Mouse (Mus musculus) liver, embryonic 16.5 days (tissue): Measurements from ENCODE around the gene Arhgap33. TPM values are rescaled to one million over a fixed set of nuclear protein-coding genes. Genes with fewer than 3 reads are reported as not detected.
A peak's percentile ranks its signal among the peaks of the same experiment; 100 is the strongest.

Source experiments
- ATAC-seq: fragments of 200-750 bp; cut with Nextera tagmentation; 2 replicates; pipeline ENCODE4 v1.8.0; 2017; ENCODE audit warnings: low read depth, mild to moderate bottlenecking, moderate number of reproducible peaks, moderate library complexity
- H3K27ac ChIP-seq: fragments of 300-500 bp; sonication (generic); 2 replicates; pipeline ENCODE4 v1.5.1; 2014; ENCODE audit warnings: mild to moderate bottlenecking, low read length
- H3K27me3 ChIP-seq: fragments of 300-500 bp; sonication (generic); 2 replicates; pipeline ENCODE4 v1.6.1; 2014; ENCODE audit warnings: low read depth, low read length, mixed read lengths; ENCODE audit not compliant: control insufficient read depth, insufficient read depth
- H3K36me3 ChIP-seq: fragments of 300-500 bp; sonication (generic); 2 replicates; pipeline ENCODE4 v1.6.1; 2014; ENCODE audit warnings: mild to moderate bottlenecking; ENCODE audit not compliant: control insufficient read depth, insufficient read depth
- H3K4me1 ChIP-seq: fragments of 300-500 bp; sonication (generic); 2 replicates; pipeline ENCODE4 v1.6.1; 2014; ENCODE audit warnings: low read depth, low read length, mixed read lengths; ENCODE audit not compliant: control insufficient read depth
- H3K4me2 ChIP-seq: fragments of 300-500 bp; sonication (generic); 2 replicates; pipeline ENCODE4 v1.6.1; 2014; ENCODE audit warnings: low read depth, low read length, mixed read lengths
- H3K4me3 ChIP-seq: fragments of 300-500 bp; sonication (generic); 2 replicates; pipeline ENCODE4 v1.5.1; 2014; ENCODE audit warnings: low read depth, mild to moderate bottlenecking, low read length
- H3K9ac ChIP-seq: fragments of 300-500 bp; sonication (generic); 2 replicates; pipeline ENCODE4 v1.6.1; 2014; ENCODE audit warnings: low read depth, low read length
- H3K9me3 ChIP-seq: fragments of 300-500 bp; sonication (generic); replicated peaks from 2 replicates; pipeline ENCODE4 v1.6.1; 2016; ENCODE audit warnings: low read length; ENCODE audit not compliant: control insufficient read depth
- WGBS: fragments of 180-500 bp; shearing (Covaris S2); extraction: QIAGEN DNeasy Blood & Tissue Kit; methylation state at CpG from one replicate; pipeline ENCODE4 v1.1.7; 2014; ENCODE audit not compliant: insufficient replicate concordance; 5-methylcytosine and 5-hydroxymethylcytosine counted together
- polyA plus RNA-seq: library from polyadenylated mRNA; unstranded; fragments of >200 nt; fragmentation: Nextera tagmentation; extraction: Ambion mirVana; gene quantifications from 2 replicates; pipeline ENCODE4 v1.2.1, GENCODE M21; 2015

The Arhgap33 gene
- polyA plus RNA-seq = 1.8 and 2.6 TPM in 2 replicates

GRCm38 (mm10) chr7:30534633-30535577 lies at the start of gene Arhgap33:
Gene Arhgap33, minus strand, starts transcription at chr7:30535060.
- no peaks in the 10 kb centered on the region for H3K9me3 ChIP-seq
- H3K4me3 ChIP-seq = peak within 1 kb of the TSS; percentile 79
- H3K27ac ChIP-seq = peak within 1 kb of the TSS; percentile 84
- peaks cover 4% of the 10 kb centered on the region for H3K36me3 ChIP-seq
- under 1% methylated on average over 57 of the region's 84 CpGs for WGBS
- peak within 1 kb of the TSS; percentile 79 for H3K9ac ChIP-seq
- H3K4me2 ChIP-seq = peak within 1 kb of the TSS; percentile 99
- peaks cover 17% of the 10 kb centered on the region for H3K4me1 ChIP-seq
- peak; percentile 97 for ATAC-seq
- no peaks in the 10 kb centered on the region for H3K27me3 ChIP-seq

GRCm38 (mm10) chr7:30584339-30584738 lies 49.5 kb upstream of the Arhgap33 start:
- Histone ChIP-seq H3K27ac (no peak overlapping the region), H3K9ac (no peak overlapping the region), H3K36me3 (peaks cover 58% of the 10 kb centered on the region), H3K4me1 (peaks cover 14% of the 10 kb centered on the region), H3K9me3 (no peaks in the 10 kb centered on the region), H3K27me3 (no peaks in the 10 kb centered on the region), H3K4me3 (no peak overlapping the region), H3K4me2 (no peak overlapping the region)
- 86% methylated on average over 10 of the region's 10 CpGs for WGBS
- ATAC-seq = no peak

GRCm38 (mm10) chr7:30581547-30581946 lies 46.7 kb upstream of the Arhgap33 start:
- H3K4me2 ChIP-seq = no peak overlapping the region
- no peak overlapping the region for H3K4me3 ChIP-seq
- WGBS = 86% methylated on average over 16 of the region's 16 CpGs
- no peaks in the 10 kb centered on the region for H3K27me3 ChIP-seq
- peaks cover under 1% of the 10 kb centered on the region for H3K4me1 ChIP-seq
- ATAC-seq = no peak
- no peaks in the 10 kb centered on the region for H3K9me3 ChIP-seq
- no peak overlapping the region for H3K27ac ChIP-seq
- peaks cover 79% of the 10 kb centered on the region for H3K36me3 ChIP-seq
- H3K9ac ChIP-seq = no peak overlapping the region

GRCm38 (mm10) chr7:30579950-30580349 lies 45.1 kb upstream of the Arhgap33 start:
- no peak overlapping the region for H3K27ac ChIP-seq

GRCm38 (mm10) chr7:30572969-30573368 lies 38.1 kb upstream of the Arhgap33 start:
- no peak overlapping the region for H3K4me2 ChIP-seq
- peaks cover 7% of the 10 kb centered on the region for H3K4me1 ChIP-seq
- no peak overlapping the region for H3K4me3 ChIP-seq
- peaks cover 85% of the 10 kb centered on the region for H3K36me3 ChIP-seq
- H3K9ac ChIP-seq = no peak overlapping the region
- no peaks in the 10 kb centered on the region for H3K9me3 ChIP-seq
- WGBS = 55% methylated on average over 2 of the region's 2 CpGs
- ATAC-seq = 0 out of 2 replicates have a peak, but pooled peaks have one; percentile 28
- H3K27me3 ChIP-seq = no peaks in the 10 kb centered on the region
- no peak overlapping the region for H3K27ac ChIP-seq

More at GRCm38 (mm10) chr7:30579950-30580349, 45.1 kb upstream of the Arhgap33 start:
- ATAC-seq = no peak
- WGBS = 77% methylated on average over 8 of the region's 8 CpGs
- no peak overlapping the region for H3K4me2 ChIP-seq
- no peak overlapping the region for H3K9ac ChIP-seq
- no peaks in the 10 kb centered on the region for H3K9me3 ChIP-seq
- peaks cover 78% of the 10 kb centered on the region for H3K36me3 ChIP-seq
- H3K4me1 ChIP-seq = no peaks in the 10 kb centered on the region
- H3K27me3 ChIP-seq = no peaks in the 10 kb centered on the region
- H3K4me3 ChIP-seq = no peak overlapping the region

- peak; percentile 27; the same call in 1 of the 2 replicates for ATAC-seq
- H3K27ac ChIP-seq = no peak overlapping the region
These were observed 37.5 kb upstream of the Arhgap33 start for GRCm38 (mm10) chr7:30572389-30572788.

GRCm38 (mm10) chr7:30567555-30567954 lies 32.7 kb upstream of the Arhgap33 start:
- no peak for ATAC-seq
- H3K4me2 ChIP-seq = no peak overlapping the region
- WGBS = 83% methylated on average over 11 of the region's 11 CpGs
- no peak overlapping the region for H3K4me3 ChIP-seq
- no peaks in the 10 kb centered on the region for H3K9me3 ChIP-seq
- H3K36me3 ChIP-seq = peaks cover 38% of the 10 kb centered on the region
- no peaks in the 10 kb centered on the region for H3K27me3 ChIP-seq
- no peak overlapping the region for H3K9ac ChIP-seq
- H3K27ac ChIP-seq = no peak overlapping the region
- H3K4me1 ChIP-seq = peaks cover 8% of the 10 kb centered on the region

More at GRCm38 (mm10) chr7:30572389-30572788, 37.5 kb upstream of the Arhgap33 start:
- H3K9ac ChIP-seq = no peak overlapping the region
- no peak overlapping the region for H3K4me2 ChIP-seq
- H3K36me3 ChIP-seq = peaks cover 82% of the 10 kb centered on the region
- no peaks in the 10 kb centered on the region for H3K27me3 ChIP-seq
- 46% methylated on average over 5 of the region's 5 CpGs for WGBS
- no peak overlapping the region for H3K4me3 ChIP-seq
- no peaks in the 10 kb centered on the region for H3K9me3 ChIP-seq
- H3K4me1 ChIP-seq = peaks cover 7% of the 10 kb centered on the region

GRCm38 (mm10) chr7:30566033-30566432 lies 31.2 kb upstream of the Arhgap33 start:
- WGBS = 78% methylated on average over 9 of the region's 9 CpGs
- Histone ChIP-seq H3K27me3 (no peaks in the 10 kb centered on the region), H3K4me2 (no peak overlapping the region), H3K27ac (no peak overlapping the region), H3K4me3 (no peak overlapping the region), H3K9me3 (no peaks in the 10 kb centered on the region), H3K36me3 (peaks cover 30% of the 10 kb centered on the region), H3K4me1 (peaks cover 11% of the 10 kb centered on the region), H3K9ac (no peak overlapping the region)
- ATAC-seq = no peak
